Mouse (Mus musculus): ENCODE measurements around the gene Ifit1.

DNA sequence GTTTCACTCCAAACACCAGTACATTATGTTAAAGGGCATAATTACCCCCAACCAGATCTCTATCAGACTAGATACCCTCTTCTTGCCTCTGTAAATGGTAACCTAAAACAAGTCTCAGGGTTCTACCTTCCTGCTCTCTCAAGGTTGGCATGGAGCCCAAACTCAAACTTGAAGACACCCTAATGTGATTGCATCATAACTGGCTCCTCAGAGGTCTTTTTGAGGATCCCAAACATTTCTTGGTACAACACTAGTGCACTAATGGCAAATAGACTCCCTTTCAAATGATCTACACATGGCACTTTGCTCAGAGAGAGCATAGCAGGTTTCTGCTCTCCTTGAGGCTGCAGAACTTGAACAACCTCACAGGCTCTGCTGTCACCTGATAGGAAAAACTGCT, 43.9 kb upstream of the Ifit1 start:
- no peak for TF ChIP-seq CTCF (IDR thresholded peaks at IDR 0.05; ENCODE audit: extremely low read depth, insufficient read depth, low read length)
- no peak for TF ChIP-seq POLR2A (IDR thresholded peaks at IDR 0.05; ENCODE audit: extremely low read depth, insufficient read depth, low read length)

Measured in cortical plate, adult 2 months (tissue).